Mouse (Mus musculus) neutrophil, adult 59 days (primary cell): ENCODE measurements around the gene C1qtnf5. TPM values are rescaled to one million over a fixed set of nuclear protein-coding genes. Genes with fewer than 3 reads are reported as not detected.

ENCODE experiments used
- total RNA-seq, 2 experiments: library from RNA; stranded (reverse); gene quantifications; 1 replicate in 1 of 2; 2 replicates in 1 of 2; pipeline ENCODE4 v1.2.4; 2023

C1qtnf5 gene
- under 1 TPM in 1 of 2 experiments, not detected in 1; 0.49 TPM for total RNA-seq

DNA sequence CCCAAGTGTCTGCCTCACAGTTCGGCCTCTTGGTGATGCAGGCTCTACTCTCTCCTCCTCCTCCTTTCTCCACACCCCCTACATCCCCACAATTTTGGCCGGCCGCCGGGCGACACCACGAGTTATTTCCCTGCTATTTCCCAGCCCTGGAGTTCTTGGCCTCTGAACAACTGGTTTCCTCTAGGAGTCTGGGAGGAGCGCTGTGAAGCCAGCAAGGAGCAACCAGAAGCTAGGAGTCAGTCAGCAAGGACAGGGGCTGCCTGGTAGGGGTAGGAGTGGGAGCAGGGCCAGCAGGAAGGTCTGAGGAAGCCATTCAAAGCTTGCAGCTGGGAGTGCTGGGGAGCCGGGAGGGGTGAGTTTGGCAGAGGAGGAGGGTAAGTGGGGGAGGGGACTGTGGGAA lies at the start of gene C1qtnf5:
C1qtnf5 (plus strand) TSS at position 136 of the 400 bp plus-strand sequence.

DNA sequence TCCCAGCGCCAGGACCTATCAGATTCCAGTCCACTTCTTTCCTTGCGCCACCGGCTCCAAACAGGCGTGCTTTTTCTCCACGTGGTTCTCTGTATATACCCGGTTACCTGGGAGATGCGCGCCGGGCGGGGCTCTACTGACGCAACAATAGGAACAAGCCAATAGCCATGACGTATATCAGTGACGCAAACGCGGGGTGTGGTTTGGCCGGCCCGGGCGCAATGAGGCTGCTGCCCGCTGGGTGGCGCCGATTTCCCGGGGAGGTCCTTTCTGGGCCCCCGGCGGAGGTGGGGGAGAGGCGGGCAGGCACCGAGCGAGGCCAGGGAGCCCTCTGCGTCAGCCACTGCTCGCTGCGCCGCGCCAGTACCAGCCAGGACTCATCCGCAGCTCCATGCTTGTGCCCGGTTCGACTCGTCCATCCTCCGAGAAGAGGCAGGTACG lies 40.2 kb upstream of the C1qtnf5 start, which contains the start of gene Usp2:
Usp2 (plus strand) TSS at position 237 of the 441 bp plus-strand sequence.

DNA sequence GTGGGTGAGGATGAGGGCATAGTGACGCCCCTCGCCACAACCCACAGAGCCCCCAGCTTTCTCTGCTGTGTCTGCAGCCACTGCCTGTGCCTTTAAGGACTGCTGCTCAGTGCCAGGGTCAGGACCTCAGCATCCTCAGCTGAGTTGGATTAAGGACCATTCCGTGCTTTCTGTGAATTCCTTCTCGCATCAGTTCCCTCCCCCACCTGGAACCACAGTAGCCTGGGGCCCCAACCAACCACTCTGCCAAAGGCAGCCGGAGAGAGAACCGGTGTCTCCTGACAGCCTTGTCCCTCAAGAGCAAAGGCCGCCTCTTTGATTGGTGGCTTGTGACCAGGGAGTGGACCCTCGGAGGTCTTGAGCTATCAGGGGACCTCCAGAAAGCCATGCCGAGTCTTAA lies 5.6 kb upstream of the C1qtnf5 start, which contains the start of gene Mfrp:
Mfrp (plus strand) TSS at position 240 of the 400 bp plus-strand sequence.

DNA sequence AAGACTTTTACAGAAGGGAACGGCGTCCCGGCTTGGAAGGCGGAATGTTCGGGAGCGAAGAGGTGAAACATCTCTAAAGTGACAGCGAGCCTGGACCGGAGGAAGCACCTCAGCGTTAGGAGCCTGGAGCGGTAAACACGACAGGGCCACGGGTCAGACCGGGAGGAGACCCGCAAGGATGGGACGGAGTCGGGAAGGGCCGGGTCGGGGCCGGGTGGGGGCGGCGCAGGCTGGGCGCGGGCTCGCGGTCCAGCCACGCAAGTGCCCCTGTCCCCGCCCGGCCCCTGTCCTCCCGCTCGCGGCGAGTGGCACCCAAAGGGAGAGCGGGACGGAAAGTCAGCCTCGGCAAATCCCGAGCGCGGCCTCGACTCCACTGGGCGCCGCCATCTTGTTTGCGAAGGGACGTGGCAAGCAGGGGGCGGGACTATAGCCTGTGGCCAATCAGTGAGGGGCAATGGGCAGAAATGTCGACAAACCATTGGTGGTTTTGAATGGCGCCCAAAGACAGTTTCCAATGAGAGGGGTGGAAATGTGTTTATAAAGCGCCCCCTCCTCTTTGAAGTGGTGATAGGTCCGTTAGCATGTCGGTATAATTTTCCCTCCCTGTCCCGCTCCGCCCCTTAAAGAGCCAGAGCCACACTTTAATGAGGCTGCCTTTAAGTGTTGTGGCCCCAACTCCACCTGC lies 6.2 kb downstream of the C1qtnf5 start, which contains the start of the genes Gm49380 and Rnf26:
Gm49380 (minus strand) TSS at position 396 of the 685 bp plus-strand sequence.
Rnf26 (minus strand) TSS at position 413 of the 685 bp plus-strand sequence.

DNA sequence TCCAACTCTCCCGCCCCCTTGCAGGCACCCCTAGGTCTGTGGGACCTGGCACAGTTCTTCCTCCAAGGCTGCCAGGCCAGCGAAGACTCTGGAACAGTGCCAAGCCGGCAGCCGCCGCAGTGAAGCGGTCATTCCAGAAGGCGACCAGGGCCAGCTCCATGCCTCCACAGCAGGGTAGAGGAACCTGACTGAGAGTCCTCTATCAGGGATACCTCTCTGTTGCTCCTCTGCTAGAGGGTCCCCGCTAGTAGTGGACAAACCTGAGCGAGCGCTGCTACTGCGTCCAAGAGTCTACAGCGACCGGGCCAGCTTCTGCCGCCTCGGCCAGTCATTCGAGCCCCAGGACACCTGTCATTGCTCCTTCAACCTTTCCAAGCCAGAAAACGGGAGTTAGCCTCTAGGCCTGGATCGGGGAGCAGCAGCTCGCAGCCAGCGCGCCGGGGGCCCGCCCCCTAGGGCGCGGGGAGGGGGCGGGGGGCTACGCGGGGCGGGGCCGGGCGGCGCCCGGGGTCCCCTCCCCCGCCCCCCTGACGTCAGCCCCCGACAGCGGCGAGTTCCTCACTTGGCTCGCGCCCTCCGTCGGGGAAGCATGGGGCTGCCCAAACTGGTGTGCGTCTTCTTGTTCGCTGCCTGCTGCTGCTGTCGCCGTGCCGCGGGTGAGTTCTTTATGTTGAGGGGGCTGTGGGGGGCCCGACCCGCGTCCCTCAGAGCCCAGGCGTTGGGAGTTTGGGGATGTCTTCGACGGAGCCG lies 27.2 kb downstream of the C1qtnf5 start, which contains the start of gene Mcam:
Mcam (plus strand) TSS at position 369 of the 750 bp plus-strand sequence.

Other genes with a start within 250 kb of the C1qtnf5 start
- gene Thy1, start 63.9 kb upstream of the C1qtnf5 start, total RNA-seq, result 1 to 10 TPM; 3.2 to 3.8 TPM
- gene Usp2, start 40.2 kb upstream of the C1qtnf5 start, total RNA-seq, result 1 to 10 TPM; 6.3 to 7.6 TPM
- gene Mfrp, start 5.5 kb upstream of the C1qtnf5 start, total RNA-seq, result under 1 TPM; 0.16 to 0.22 TPM
- not detected for gene Gm49380, start 6.3 kb downstream of the C1qtnf5 start, total RNA-seq
- gene Rnf26, start 6.3 kb downstream of the C1qtnf5 start, total RNA-seq, result 10 to 100 TPM; 29.2 to 31.1 TPM
- gene Mcam, start 27.2 kb downstream of the C1qtnf5 start, total RNA-seq, result 1 to 10 TPM; 3.6 to 5.1 TPM
- 100 to 1,000 TPM; 215 to 217 TPM for gene Cbl, start 126.8 kb downstream of the C1qtnf5 start, total RNA-seq
- gene Ccdc153, start 133.4 kb downstream of the C1qtnf5 start, total RNA-seq, result not detected
- 1 to 10 TPM; 1.6 TPM for gene Pdzd3, start 144.2 kb downstream of the C1qtnf5 start, total RNA-seq
- 10 to 100 TPM; 61.4 to 69.3 TPM for gene Nlrx1, start 161.4 kb downstream of the C1qtnf5 start, total RNA-seq
- gene Abcg4, start 181.4 kb downstream of the C1qtnf5 start, total RNA-seq, result 1 to 10 TPM; 3.7 to 9.7 TPM
- 10 to 100 TPM; 35.6 to 40.8 TPM for gene Hinfp, start 198.4 kb downstream of the C1qtnf5 start, total RNA-seq
- gene C2cd2l, start 213.0 kb downstream of the C1qtnf5 start, total RNA-seq, result 10 to 100 TPM; 21.6 to 23.7 TPM
- 10 to 100 TPM; 13.9 to 15.2 TPM for gene Dpagt1, start 218.8 kb downstream of the C1qtnf5 start, total RNA-seq
- 100 to 1,000 TPM; 273 to 278 TPM for gene H2afx, start 227.4 kb downstream of the C1qtnf5 start, total RNA-seq
- gene Hmbs, start 237.0 kb downstream of the C1qtnf5 start, total RNA-seq, result 10 to 100 TPM; 43.9 to 66.5 TPM